Mouse (Mus musculus): ENCODE results near the gene Mpnd. TPM values are rescaled to one million over a fixed set of nuclear protein-coding genes. Genes with fewer than 3 reads are reported as not detected.
"Not testable (repeated sequence)": the region's sequence is repeated elsewhere in the genome, so short reads cannot be mapped to it uniquely, and the experiment has no call there.

Gene Mpnd
- polyA plus RNA-seq, 1 experiment from 2014 or later: 195 TPM

- H3K4me2 ChIP-seq (replicated peaks): no peak overlapping the region
- H3K4me1 ChIP-seq: no peaks in the 10 kb centered on the region
- WGBS: 66% methylated on average over 4 of the region's 4 CpGs
- no peaks in the 10 kb centered on the region for H3K27me3 ChIP-seq
- H3K27ac ChIP-seq (replicated peaks): no peak overlapping the region; the same call in 1 of the 2 replicates
- peaks cover 62% of the 10 kb centered on the region for H3K36me3 ChIP-seq
- H3K9ac ChIP-seq (replicated peaks): no peak overlapping the region
- no peaks in the 10 kb centered on the region for H3K9me3 ChIP-seq
- ATAC-seq (ENCODE audit: low FRiP score, low read depth): peak; percentile 65
- H3K4me3 ChIP-seq: no peak overlapping the region
Observed at GRCm38 (mm10) chr17:56055945-56056678, 50.6 kb downstream of the Mpnd start.

GRCm38 (mm10) chr17:56057381-56058120 is 52.0 kb downstream of the Mpnd start:
- Histone ChIP-seq H3K4me2 (replicated peaks) (no peak overlapping the region), H3K9me3 (no peaks in the 10 kb centered on the region), H3K4me1 (no peaks in the 10 kb centered on the region), H3K4me3 (no peak overlapping the region), H3K36me3 (peaks cover 63% of the 10 kb centered on the region), H3K9ac (replicated peaks) (no peak overlapping the region), H3K27me3 (no peaks in the 10 kb centered on the region), H3K27ac (replicated peaks) (no peak overlapping the region)
- 77% methylated on average over 11 of the region's 11 CpGs for WGBS
- ATAC-seq (ENCODE audit: low FRiP score, low read depth): no peak

GRCm38 (mm10) chr17:56062081-56062480 is 56.6 kb downstream of the Mpnd start:
- no peak overlapping the region for H3K27ac ChIP-seq (replicated peaks)
- H3K4me2 ChIP-seq (replicated peaks): no peak overlapping the region
- H3K4me3 ChIP-seq: no peak overlapping the region
- no peak for ATAC-seq (ENCODE audit: low FRiP score, low read depth)
- H3K4me1 ChIP-seq: no peaks in the 10 kb centered on the region
- H3K9me3 ChIP-seq: no peaks in the 10 kb centered on the region
- H3K9ac ChIP-seq (replicated peaks): no peak overlapping the region
- no peaks in the 10 kb centered on the region for H3K27me3 ChIP-seq
- 97% methylated on average over 7 of the region's 7 CpGs for WGBS
- H3K36me3 ChIP-seq: peaks cover 97% of the 10 kb centered on the region

GRCm38 (mm10) chr17:56065715-56066114 is 60.2 kb downstream of the Mpnd start:
- H3K36me3 ChIP-seq: peaks cover 98% of the 10 kb centered on the region
- not testable (repeated sequence) for H3K9ac ChIP-seq (replicated peaks); H3K9me3 ChIP-seq; H3K27ac ChIP-seq (replicated peaks); ATAC-seq (ENCODE audit: low FRiP score, low read depth); H3K4me3 ChIP-seq; H3K27me3 ChIP-seq; H3K4me2 ChIP-seq (replicated peaks); H3K4me1 ChIP-seq
- 86% methylated on average over 6 of the region's 6 CpGs for WGBS

Other genes with a start within 250 kb of the Mpnd start
- 12.6 and 13.3 TPM in 2 replicates for gene Zfp119a, start 126.8 kb upstream of the Mpnd start, polyA plus RNA-seq (2016; fragmentation: Nextera tagmentation; extraction: Ambion mirVana)
- gene Zfp959, start 113.6 kb upstream of the Mpnd start, polyA plus RNA-seq (2016; fragmentation: Nextera tagmentation; extraction: Ambion mirVana): 15.7 and 16.7 TPM in 2 replicates
- gene Zfp119b, start 56.2 kb upstream of the Mpnd start, polyA plus RNA-seq (2016; fragmentation: Nextera tagmentation; extraction: Ambion mirVana): 6.1 and 6.3 TPM in 2 replicates
- gene Ebi3, start 53.1 kb upstream of the Mpnd start, polyA plus RNA-seq (2016; fragmentation: Nextera tagmentation; extraction: Ambion mirVana): 3.2 and 3.8 TPM in 2 replicates
- gene Yju2, start 46.6 kb upstream of the Mpnd start, polyA plus RNA-seq (2016; fragmentation: Nextera tagmentation; extraction: Ambion mirVana): 28.7 and 29.4 TPM in 2 replicates
- 123 and 131 TPM in 2 replicates for gene Shd, start 35.2 kb upstream of the Mpnd start, polyA plus RNA-seq (2016; fragmentation: Nextera tagmentation; extraction: Ambion mirVana)
- 89.8 and 98.3 TPM in 2 replicates for gene Fsd1, start 19.2 kb upstream of the Mpnd start, polyA plus RNA-seq (2016; fragmentation: Nextera tagmentation; extraction: Ambion mirVana)
- gene Stap2, start 127 bp upstream of the Mpnd start, polyA plus RNA-seq (2016; fragmentation: Nextera tagmentation; extraction: Ambion mirVana): 4.7 and 5.7 TPM in 2 replicates
- gene Sh3gl1, start 30.9 kb downstream of the Mpnd start, polyA plus RNA-seq (2016; fragmentation: Nextera tagmentation; extraction: Ambion mirVana): 131 and 138 TPM in 2 replicates
- gene Chaf1a, start 34.7 kb downstream of the Mpnd start, polyA plus RNA-seq (2016; fragmentation: Nextera tagmentation; extraction: Ambion mirVana): 32.5 and 34.5 TPM in 2 replicates
- 54.9 and 58.1 TPM in 2 replicates for gene Ubxn6, start 69.3 kb downstream of the Mpnd start, polyA plus RNA-seq (2016; fragmentation: Nextera tagmentation; extraction: Ambion mirVana)
- 179 and 184 TPM in 2 replicates for gene Hdgfl2, start 73.9 kb downstream of the Mpnd start, polyA plus RNA-seq (2016; fragmentation: Nextera tagmentation; extraction: Ambion mirVana)
- 0.09 and 0.10 TPM in 2 replicates for gene Plin4, start 104.1 kb downstream of the Mpnd start, polyA plus RNA-seq (2016; fragmentation: Nextera tagmentation; extraction: Ambion mirVana)
- 0.14 and 0.34 TPM in 2 replicates for gene Plin5, start 111.9 kb downstream of the Mpnd start, polyA plus RNA-seq (2016; fragmentation: Nextera tagmentation; extraction: Ambion mirVana)
- 0.29 TPM in 1 of 2 replicates, not detected in the other for gene Lrg1, start 116.3 kb downstream of the Mpnd start, polyA plus RNA-seq (2016; fragmentation: Nextera tagmentation; extraction: Ambion mirVana)
- 6.5 and 7.9 TPM in 2 replicates for gene Sema6b, start 134.6 kb downstream of the Mpnd start, polyA plus RNA-seq (2016; fragmentation: Nextera tagmentation; extraction: Ambion mirVana)
- 8.0 and 8.2 TPM in 2 replicates for gene Tnfaip8l1, start 156.8 kb downstream of the Mpnd start, polyA plus RNA-seq (2016; fragmentation: Nextera tagmentation; extraction: Ambion mirVana)
- gene Mydgf, start 178.2 kb downstream of the Mpnd start, polyA plus RNA-seq (2016; fragmentation: Nextera tagmentation; extraction: Ambion mirVana): 56.8 and 61.6 TPM in 2 replicates
- 41.0 and 43.9 TPM in 2 replicates for gene Dpp9, start 213.2 kb downstream of the Mpnd start, polyA plus RNA-seq (2016; fragmentation: Nextera tagmentation; extraction: Ambion mirVana)